Mouse (Mus musculus): ENCODE measurements around the gene 1300017J02Rik.

GRCm38 (mm10) chr9:103207846-103208245 is 97.0 kb downstream of the 1300017J02Rik start:
- peak; percentile 97 for TF ChIP-seq CTCF (IDR thresholded peaks at IDR 0.05; ENCODE audit: low read depth)
- TF ChIP-seq EP300 (IDR thresholded peaks at IDR 0.05; ENCODE audit: low read depth) = no peak
